Mouse (Mus musculus) heart, embryonic 12.5 days (tissue): ENCODE measurements around the gene Gm11213. TPM values are rescaled to one million over a fixed set of nuclear protein-coding genes. Genes with fewer than 3 reads are reported as not detected.

Experiments used
- ATAC-seq: fragments of 200-750 bp; cut with Nextera tagmentation; 2 replicates; pipeline ENCODE4 v1.8.0; 2017; ENCODE audit warnings: moderate TSS enrichment, moderate library complexity; ENCODE audit not compliant: insufficient number of reproducible peaks, low FRiP score
- H3K27ac ChIP-seq: fragments of 300-500 bp; sonication (generic); 2 replicates; pipeline ENCODE4 v1.5.1; 2016; ENCODE audit warnings: mild to moderate bottlenecking, moderate library complexity; ENCODE audit not compliant: poor library complexity, severe bottlenecking
- H3K27me3 ChIP-seq: fragments of 300-500 bp; sonication (generic); replicated peaks from 2 replicates; pipeline ENCODE4 v1.6.1; 2016; ENCODE audit warnings: mild to moderate bottlenecking, moderate library complexity
- H3K36me3 ChIP-seq: fragments of 300-500 bp; sonication (generic); 2 replicates; pipeline ENCODE4 v1.6.1; 2016; ENCODE audit warnings: mild to moderate bottlenecking, moderate library complexity
- H3K4me1 ChIP-seq: fragments of 300-500 bp; sonication (generic); replicated peaks from 2 replicates; pipeline ENCODE4 v1.6.1; 2016; ENCODE audit warnings: mild to moderate bottlenecking
- H3K4me2 ChIP-seq: fragments of 300-500 bp; sonication (generic); 2 replicates; pipeline ENCODE4 v1.6.1; 2016; ENCODE audit warnings: mild to moderate bottlenecking, moderate library complexity
- H3K4me3 ChIP-seq: fragments of 300-500 bp; sonication (generic); 2 replicates; pipeline ENCODE4 v1.5.1; 2016; ENCODE audit warnings: mild to moderate bottlenecking
- H3K9ac ChIP-seq: fragments of 300-500 bp; sonication (generic); 2 replicates; pipeline ENCODE4 v1.6.1; 2016; ENCODE audit warnings: mild to moderate bottlenecking, moderate library complexity
- H3K9me3 ChIP-seq: fragments of 300-500 bp; sonication (generic); replicated peaks from 2 replicates; pipeline ENCODE4 v1.6.1; 2016; ENCODE audit warnings: mild to moderate bottlenecking, moderate library complexity
- WGBS: fragments of 180-500 bp; shearing (Covaris S2); methylation state at CpG from one replicate; pipeline ENCODE4 v1.1.7; 2016; 5-methylcytosine and 5-hydroxymethylcytosine counted together
- polyA plus RNA-seq: library from polyadenylated mRNA; unstranded; fragments of >200 nt; fragmentation: Nextera tagmentation; extraction: Ambion mirVana; gene quantifications from 2 replicates; pipeline ENCODE4 v1.2.1, GENCODE M21; 2016

Gm11213 gene
- polyA plus RNA-seq, 1 experiment from 2014 or later, result not detected

GRCm38 (mm10) chr4:63580078-63580477 is 25.0 kb downstream of the Gm11213 start:
- Histone ChIP-seq H3K9ac (no peak overlapping the region), H3K4me2 (no peak overlapping the region), H3K4me1 (no peaks in the 10 kb centered on the region), H3K36me3 (peaks cover 18% of the 10 kb centered on the region), H3K9me3 (peaks cover 10% of the 10 kb centered on the region), H3K4me3 (no peak overlapping the region), H3K27me3 (no peaks in the 10 kb centered on the region), H3K27ac (no peak overlapping the region)
- 59% methylated on average over 6 of the region's 6 CpGs for WGBS
- no peak for ATAC-seq

GRCm38 (mm10) chr4:63579649-63580048 is 25.4 kb downstream of the Gm11213 start:
- Histone ChIP-seq H3K4me1 (no peaks in the 10 kb centered on the region), H3K27ac (no peak overlapping the region), H3K9ac (no peak overlapping the region), H3K9me3 (peaks cover 10% of the 10 kb centered on the region), H3K4me2 (no peak overlapping the region), H3K27me3 (no peaks in the 10 kb centered on the region), H3K4me3 (no peak overlapping the region), H3K36me3 (peaks cover 18% of the 10 kb centered on the region)
- WGBS, result 85% methylated on average over 14 of the region's 14 CpGs
- ATAC-seq, result 0 out of 2 replicates have a peak, but pooled peaks have one; percentile 9

GRCm38 (mm10) chr4:63572621-63573020 is 32.4 kb downstream of the Gm11213 start:
- WGBS, result 82% methylated on average over 5 of the region's 5 CpGs
- Histone ChIP-seq H3K4me2 (no peak overlapping the region), H3K27ac (no peak overlapping the region), H3K4me3 (no peak overlapping the region), H3K36me3 (peaks cover 22% of the 10 kb centered on the region), H3K4me1 (peaks cover 22% of the 10 kb centered on the region), H3K9ac (no peak overlapping the region), H3K27me3 (no peaks in the 10 kb centered on the region), H3K9me3 (peaks cover 13% of the 10 kb centered on the region)
- ATAC-seq, result no peak

- WGBS, result 51% methylated on average over 7 of the region's 7 CpGs
- H3K4me3 ChIP-seq, result no peak overlapping the region
- ATAC-seq, result no peak
Observed at GRCm38 (mm10) chr4:63570208-63570781, 34.8 kb downstream of the Gm11213 start.

GRCm38 (mm10) chr4:63569322-63569721 is 35.7 kb downstream of the Gm11213 start:
- Histone ChIP-seq H3K4me1 (peaks cover 23% of the 10 kb centered on the region), H3K27ac (no peak overlapping the region), H3K4me2 (no peak overlapping the region), H3K9ac (no peak overlapping the region), H3K9me3 (peaks cover 7% of the 10 kb centered on the region; the same call in 1 of the 2 replicates), H3K4me3 (no peak overlapping the region), H3K27me3 (no peaks in the 10 kb centered on the region), H3K36me3 (peaks cover 24% of the 10 kb centered on the region)
- 78% methylated on average over 8 of the region's 8 CpGs for WGBS
- no peak for ATAC-seq

More at GRCm38 (mm10) chr4:63570208-63570781, 34.8 kb downstream of the Gm11213 start:
- Histone ChIP-seq H3K9ac (no peak overlapping the region), H3K4me1 (peaks cover 23% of the 10 kb centered on the region), H3K27ac (no peak overlapping the region), H3K27me3 (no peaks in the 10 kb centered on the region), H3K4me2 (no peak overlapping the region), H3K9me3 (peaks cover 7% of the 10 kb centered on the region; the same call in 1 of the 2 replicates), H3K36me3 (peaks cover 24% of the 10 kb centered on the region)

- H3K4me3 ChIP-seq, result no peak overlapping the region
- H3K36me3 ChIP-seq, result peaks cover 18% of the 10 kb centered on the region
- no peaks in the 10 kb centered on the region for H3K9me3 ChIP-seq
- 62% methylated on average over 10 of the region's 10 CpGs for WGBS
- ATAC-seq, result peak; percentile 34; the same call in 1 of the 2 replicates
- H3K27me3 ChIP-seq, result no peaks in the 10 kb centered on the region
- no peak overlapping the region for H3K4me2 ChIP-seq
- H3K27ac ChIP-seq, result no peak overlapping the region
- peaks cover 23% of the 10 kb centered on the region for H3K4me1 ChIP-seq
- no peak overlapping the region for H3K9ac ChIP-seq
Observed at GRCm38 (mm10) chr4:63567712-63568390, 37.2 kb downstream of the Gm11213 start.

GRCm38 (mm10) chr4:63562742-63563141 is 42.3 kb downstream of the Gm11213 start:
- Histone ChIP-seq H3K36me3 (peaks cover 17% of the 10 kb centered on the region), H3K27ac (no peak overlapping the region), H3K27me3 (no peaks in the 10 kb centered on the region), H3K9ac (no peak overlapping the region), H3K4me1 (peaks cover 29% of the 10 kb centered on the region), H3K9me3 (no peaks in the 10 kb centered on the region), H3K4me3 (no peak overlapping the region), H3K4me2 (no peak overlapping the region)
- WGBS, result 75% methylated on average over 4 of the region's 4 CpGs
- no peak for ATAC-seq

GRCm38 (mm10) chr4:63561861-63562675 is 43.0 kb downstream of the Gm11213 start:
- no peak overlapping the region for H3K9ac ChIP-seq
- no peak overlapping the region for H3K4me3 ChIP-seq
- H3K4me2 ChIP-seq, result no peak overlapping the region
- WGBS, result 71% methylated on average over 7 of the region's 7 CpGs
- no peak for ATAC-seq
- peaks cover 33% of the 10 kb centered on the region for H3K4me1 ChIP-seq
- H3K27ac ChIP-seq, result no peak overlapping the region
- no peaks in the 10 kb centered on the region for H3K27me3 ChIP-seq
- H3K36me3 ChIP-seq, result peaks cover 17% of the 10 kb centered on the region
- no peaks in the 10 kb centered on the region for H3K9me3 ChIP-seq

- H3K27me3 ChIP-seq, result no peaks in the 10 kb centered on the region
- H3K36me3 ChIP-seq, result peaks cover 9% of the 10 kb centered on the region; the same call in 1 of the 2 replicates
- WGBS, result 48% methylated on average over 8 of the region's 8 CpGs
- no peak overlapping the region for H3K9ac ChIP-seq
- peaks cover 42% of the 10 kb centered on the region for H3K4me1 ChIP-seq
- H3K4me2 ChIP-seq, result peak overlapping the region; percentile 75; the same call in 1 of the 2 replicates
- no peak overlapping the region for H3K27ac ChIP-seq
- ATAC-seq, result no peak
- no peaks in the 10 kb centered on the region for H3K9me3 ChIP-seq
- H3K4me3 ChIP-seq, result no peak overlapping the region
Observed at GRCm38 (mm10) chr4:63560079-63560478, 45.0 kb downstream of the Gm11213 start.

GRCm38 (mm10) chr4:63559127-63559697 is 45.8 kb downstream of the Gm11213 start:
- Histone ChIP-seq H3K27me3 (no peaks in the 10 kb centered on the region), H3K4me2 (peak overlapping the region; percentile 75), H3K36me3 (peaks cover 9% of the 10 kb centered on the region; the same call in 1 of the 2 replicates), H3K9ac (peak overlapping the region; percentile 83), H3K4me3 (peak overlapping the region; percentile 70), H3K27ac (no peak overlapping the region), H3K9me3 (no peaks in the 10 kb centered on the region), H3K4me1 (peaks cover 42% of the 10 kb centered on the region)
- WGBS, result 42% methylated on average over 9 of the region's 9 CpGs
- ATAC-seq, result no peak
